Mouse (Mus musculus) CH12.LX (cell line): ENCODE data around the gene Uggt2. TPM values are rescaled to one million over a fixed set of nuclear protein-coding genes. Genes with fewer than 3 reads are reported as not detected.

Experiments used
- DNase-seq: peaks from one replicate; pipeline ENCODE4 v3.0.0-alpha.2; 2013; ENCODE audit errors: extremely low read depth
- H3K27ac ChIP-seq: 2 replicates; pipeline ENCODE4 v1.5.1; 2012; ENCODE audit warnings: low read depth, mild to moderate bottlenecking, control low read depth, moderate library complexity; ENCODE audit not compliant: insufficient read depth
- H3K27me3 ChIP-seq: replicated peaks from 2 replicates; pipeline ENCODE3; 2012; ENCODE audit warnings: inconsistent platforms
- H3K36me3 ChIP-seq, 2 experiments: replicated peaks in 1 of 2; 2 replicates each; pipeline versions ENCODE3 to v1.6.1; 2012; ENCODE audit warnings: inconsistent platforms in 1 of 2, low read length in 1 of 2, mild to moderate bottlenecking in 1 of 2, mixed read lengths in 1 of 2, moderate library complexity in 1 of 2; ENCODE audit not compliant: control insufficient read depth in 1 of 2, insufficient read depth in 1 of 2
- H3K4me1 ChIP-seq, 2 experiments: 2 replicates each; pipeline ENCODE4 v1.6.1; 2012; ENCODE audit warnings: inconsistent platforms in 1 of 2, moderate library complexity in 1 of 2; ENCODE audit not compliant: insufficient read depth in 2 of 2, control insufficient read depth in 1 of 2
- H3K4me2 ChIP-seq: 2 replicates; pipeline ENCODE4 v1.6.1; 2012; ENCODE audit warnings: low read depth, mild to moderate bottlenecking, control low read depth; ENCODE audit not compliant: poor library complexity, insufficient read depth, severe bottlenecking
- H3K4me3 ChIP-seq, 3 experiments: fragments of 150-350 bp in 1 of 3; sonication (generic) in 1 of 3; replicated peaks in 1 of 3; 2 replicates each; pipeline versions ENCODE3 to v1.5.1; 2011 to 2012; ENCODE audit warnings: low read depth in 2 of 3, low read length in 2 of 3, mild to moderate bottlenecking in 2 of 3, moderate library complexity in 2 of 3, control low read depth in 1 of 3, improper control_type of control experiment in 1 of 3, inconsistent platforms in 1 of 3, mixed read lengths in 1 of 3; ENCODE audit not compliant: poor library complexity in 1 of 3
- H3K79me2 ChIP-seq: replicated peaks from 2 replicates; pipeline ENCODE4 v1.6.1; 2012; ENCODE audit warnings: mild to moderate bottlenecking, moderate library complexity; ENCODE audit not compliant: control insufficient read depth, poor library complexity, insufficient read depth, severe bottlenecking; ENCODE audit errors: extremely low read depth
- H3K9ac ChIP-seq: 2 replicates; pipeline ENCODE4 v1.6.1; 2012; ENCODE audit warnings: low read depth, mild to moderate bottlenecking, control low read depth, moderate library complexity; ENCODE audit not compliant: insufficient read depth
- H3K9me3 ChIP-seq: replicated peaks from 2 replicates; pipeline ENCODE3; 2012; ENCODE audit warnings: low read length, inconsistent platforms, mixed read lengths
- BHLHE40 ChIP-seq: IDR thresholded peaks from 2 replicates; pipeline ENCODE4 v1.6.1; 2011; ENCODE audit warnings: mild to moderate bottlenecking, low read depth, low read length, improper control_type of control experiment
- CHD1 ChIP-seq: IDR thresholded peaks from 2 replicates; pipeline ENCODE4 v1.6.1; 2012; ENCODE audit warnings: low read depth, low read length, improper control_type of control experiment, inconsistent platforms
- CHD2 ChIP-seq: IDR thresholded peaks from 2 replicates; pipeline ENCODE4 v1.6.1; 2011; ENCODE audit warnings: low read length, improper control_type of control experiment
- CTCF ChIP-seq, 2 experiments: IDR thresholded peaks in 1 of 2; conservative IDR thresholded peaks in 1 of 2; 2 replicates each; pipeline ENCODE4 v1.5.1; 2011 to 2012; ENCODE audit warnings: low read depth in 2 of 2, low read length in 2 of 2, improper control_type of control experiment in 1 of 2, inconsistent platforms in 1 of 2, mild to moderate bottlenecking in 1 of 2, moderate library complexity in 1 of 2
- E2F4 ChIP-seq: IDR thresholded peaks from 2 replicates; pipeline ENCODE4 v1.6.1; 2011; ENCODE audit warnings: low read depth, low read length, improper control_type of control experiment; ENCODE audit not compliant: insufficient replicate concordance
- ELF1 ChIP-seq: IDR thresholded peaks from 2 replicates; pipeline ENCODE4 v1.6.1; 2014; ENCODE audit warnings: low read depth, mild to moderate bottlenecking, inconsistent platforms, low read length, improper control_type of control experiment
- EP300 ChIP-seq: IDR thresholded peaks from 2 replicates; pipeline ENCODE4 v1.6.1; 2011; ENCODE audit warnings: low read length, improper control_type of control experiment
- ETS1 ChIP-seq: conservative IDR thresholded peaks from 2 replicates; pipeline ENCODE4 v1.6.1; 2012; ENCODE audit warnings: low read depth, mild to moderate bottlenecking, inconsistent platforms, low read length, improper control_type of control experiment, moderate library complexity
- GABPA ChIP-seq: IDR thresholded peaks from 2 replicates; pipeline ENCODE4 v1.6.1; 2012; ENCODE audit warnings: low read depth, low read length, improper control_type of control experiment, inconsistent platforms; ENCODE audit not compliant: insufficient replicate concordance
- HCFC1 ChIP-seq: IDR thresholded peaks from 2 replicates; pipeline ENCODE4 v1.6.1; 2012; ENCODE audit warnings: low read depth, mild to moderate bottlenecking, inconsistent platforms, low read length, improper control_type of control experiment
- IRF4 ChIP-seq: IDR thresholded peaks from 2 replicates; pipeline ENCODE4 v1.6.1; 2014; ENCODE audit warnings: low read depth, mild to moderate bottlenecking, inconsistent platforms, low read length, improper control_type of control experiment
- JUN ChIP-seq: IDR thresholded peaks from 2 replicates; pipeline ENCODE4 v1.6.1; 2011; ENCODE audit warnings: low read depth, mild to moderate bottlenecking, low read length, improper control_type of control experiment, moderate library complexity; ENCODE audit not compliant: insufficient read depth
- JUND ChIP-seq: conservative IDR thresholded peaks from 2 replicates; pipeline ENCODE4 v1.6.1; 2011; ENCODE audit warnings: low read depth, low read length, improper control_type of control experiment
- KAT2A ChIP-seq: IDR thresholded peaks from 2 replicates; pipeline ENCODE4 v1.6.1; 2012; ENCODE audit warnings: low read length, improper control_type of control experiment, inconsistent platforms; ENCODE audit not compliant: insufficient replicate concordance
- MAFK ChIP-seq: IDR thresholded peaks from 2 replicates; pipeline ENCODE4 v1.6.1; 2011; ENCODE audit warnings: low read length, improper control_type of control experiment; ENCODE audit not compliant: insufficient replicate concordance
- MAX ChIP-seq: IDR thresholded peaks from 2 replicates; pipeline ENCODE4 v1.6.1; 2011; ENCODE audit warnings: low read length, improper control_type of control experiment
- MAZ ChIP-seq: IDR thresholded peaks from 2 replicates; pipeline ENCODE4 v1.6.1; 2012; ENCODE audit warnings: low read depth, mild to moderate bottlenecking, inconsistent platforms, low read length, improper control_type of control experiment, moderate library complexity
- MEF2A ChIP-seq: IDR thresholded peaks from 2 replicates; pipeline ENCODE4 v1.6.1; 2014; ENCODE audit warnings: low read depth, mild to moderate bottlenecking, inconsistent platforms, low read length, improper control_type of control experiment, borderline replicate concordance
- MXI1 ChIP-seq: IDR thresholded peaks from 2 replicates; pipeline ENCODE4 v1.6.1; 2011; ENCODE audit warnings: mild to moderate bottlenecking, low read depth, low read length, improper control_type of control experiment
- MYC ChIP-seq: IDR thresholded peaks from 2 replicates; pipeline ENCODE4 v1.6.1; 2011; ENCODE audit warnings: low read depth, mild to moderate bottlenecking, improper control_type of control experiment, low read length
- NELFE ChIP-seq: IDR thresholded peaks from 2 replicates; pipeline ENCODE4 v1.6.1; 2011; ENCODE audit warnings: low read depth, low read length, improper control_type of control experiment
- NRF1 ChIP-seq: IDR thresholded peaks from 2 replicates; pipeline ENCODE4 v1.6.1; 2014; ENCODE audit warnings: low read depth, mild to moderate bottlenecking, inconsistent platforms, low read length, improper control_type of control experiment, moderate library complexity
- PAX5 ChIP-seq: IDR thresholded peaks from 2 replicates; pipeline ENCODE4 v1.6.1; 2012; ENCODE audit warnings: low read length, inconsistent platforms, mixed read lengths
- POLR2A ChIP-seq: IDR thresholded peaks from 2 replicates; pipeline ENCODE4 v1.6.1; 2011; ENCODE audit warnings: low read depth, mild to moderate bottlenecking, improper control_type of control experiment, low read length
- POLR2AphosphoS2 ChIP-seq: IDR thresholded peaks from 2 replicates; pipeline ENCODE4 v1.6.1; 2011; ENCODE audit warnings: low read depth, low read length, improper control_type of control experiment
- RAD21 ChIP-seq: IDR thresholded peaks from 2 replicates; pipeline ENCODE4 v1.6.1; 2011; ENCODE audit warnings: low read depth, mild to moderate bottlenecking, low read length, improper control_type of control experiment, moderate library complexity
- RCOR1 ChIP-seq: conservative IDR thresholded peaks from 2 replicates; pipeline ENCODE4 v1.6.1; 2012; ENCODE audit warnings: low read depth, mild to moderate bottlenecking, inconsistent platforms, low read length, improper control_type of control experiment
- SIN3A ChIP-seq: IDR thresholded peaks from 2 replicates; pipeline ENCODE4 v1.6.1; 2012; ENCODE audit warnings: low read length, improper control_type of control experiment, inconsistent platforms
- SMC3 ChIP-seq: IDR thresholded peaks from 2 replicates; pipeline ENCODE4 v1.6.1; 2011; ENCODE audit warnings: low read depth, low read length, improper control_type of control experiment
- TBP ChIP-seq: conservative IDR thresholded peaks from 2 replicates; pipeline ENCODE4 v1.6.1; 2011; ENCODE audit warnings: low read depth, low read length, improper control_type of control experiment
- TCF12 ChIP-seq: IDR thresholded peaks from 2 replicates; pipeline ENCODE4 v1.6.1; 2014; ENCODE audit warnings: low read depth, mild to moderate bottlenecking, inconsistent platforms, low read length, improper control_type of control experiment
- UBTF ChIP-seq: IDR thresholded peaks from 2 replicates; pipeline ENCODE4 v1.6.1; 2012; ENCODE audit warnings: low read depth, mild to moderate bottlenecking, inconsistent platforms, low read length, improper control_type of control experiment, moderate library complexity
- USF1 ChIP-seq: IDR thresholded peaks from 2 replicates; pipeline ENCODE4 v1.6.1; 2014; ENCODE audit warnings: low read depth, mild to moderate bottlenecking, inconsistent platforms, low read length, improper control_type of control experiment
- USF2 ChIP-seq: conservative IDR thresholded peaks from 2 replicates; pipeline ENCODE4 v1.6.1; 2011; ENCODE audit warnings: low read depth, low read length, improper control_type of control experiment
- ZC3H11A ChIP-seq: IDR thresholded peaks from 2 replicates; pipeline ENCODE4 v1.6.1; 2012; ENCODE audit warnings: low read depth, mild to moderate bottlenecking, inconsistent platforms, low read length, improper control_type of control experiment
- ZKSCAN1 ChIP-seq: IDR thresholded peaks from 2 replicates; pipeline ENCODE4 v1.6.1; 2012; ENCODE audit warnings: low read depth, inconsistent platforms, low read length, improper control_type of control experiment, borderline replicate concordance
- ZMIZ1 ChIP-seq: IDR thresholded peaks from 2 replicates; pipeline ENCODE4 v1.6.1; 2012; ENCODE audit warnings: low read depth, mild to moderate bottlenecking, inconsistent platforms, low read length, improper control_type of control experiment
- ZNF384 ChIP-seq: IDR thresholded peaks from 2 replicates; pipeline ENCODE4 v1.6.1; 2012; ENCODE audit warnings: low read depth, low read length, improper control_type of control experiment, inconsistent platforms
- dilution Hi-C: fragments of 300-500 bp; cut with MboI; formaldehyde crosslinking; loops from 2 replicates; pipeline ENCODE4 v1.14.3; 2020; ENCODE audit warnings: low sequenced_read_pairs; ENCODE audit not compliant: extremely low pct_unique_long_range_greater_than_20kb, extremely low pct_ligation_motif_present
- in situ Hi-C: fragments of 300-500 bp; cut with MboI; formaldehyde crosslinking; loops from 3 replicates; pipeline ENCODE4 v1.14.3; 2019; ENCODE audit warnings: low sequenced_read_pairs, low pct_ligation_motif_present, low pct_unique_long_range_greater_than_20kb, mixed read lengths
- polyA plus RNA-seq: library from polyadenylated mRNA; unstranded; fragments of >175 nt; gene quantifications from 2 replicates; pipeline ENCODE4 v1.2.1, GENCODE M21; 2012; ENCODE audit warnings: low read depth; ENCODE audit not compliant: insufficient read length
- total RNA-seq, 2 experiments: library from RNA; depleted of rRNA; stranded (reverse); fragments of 300-350 nt in 1 of 2; fragments of >200 nt in 1 of 2; gene quantifications; 2 replicates each; pipeline ENCODE4 v1.2.3; 2012 to 2014

Gene Uggt2
- total and polyA plus RNA-seq, 3 experiments = 0.42 to 1.2 (median 1.0) TPM

DNA sequence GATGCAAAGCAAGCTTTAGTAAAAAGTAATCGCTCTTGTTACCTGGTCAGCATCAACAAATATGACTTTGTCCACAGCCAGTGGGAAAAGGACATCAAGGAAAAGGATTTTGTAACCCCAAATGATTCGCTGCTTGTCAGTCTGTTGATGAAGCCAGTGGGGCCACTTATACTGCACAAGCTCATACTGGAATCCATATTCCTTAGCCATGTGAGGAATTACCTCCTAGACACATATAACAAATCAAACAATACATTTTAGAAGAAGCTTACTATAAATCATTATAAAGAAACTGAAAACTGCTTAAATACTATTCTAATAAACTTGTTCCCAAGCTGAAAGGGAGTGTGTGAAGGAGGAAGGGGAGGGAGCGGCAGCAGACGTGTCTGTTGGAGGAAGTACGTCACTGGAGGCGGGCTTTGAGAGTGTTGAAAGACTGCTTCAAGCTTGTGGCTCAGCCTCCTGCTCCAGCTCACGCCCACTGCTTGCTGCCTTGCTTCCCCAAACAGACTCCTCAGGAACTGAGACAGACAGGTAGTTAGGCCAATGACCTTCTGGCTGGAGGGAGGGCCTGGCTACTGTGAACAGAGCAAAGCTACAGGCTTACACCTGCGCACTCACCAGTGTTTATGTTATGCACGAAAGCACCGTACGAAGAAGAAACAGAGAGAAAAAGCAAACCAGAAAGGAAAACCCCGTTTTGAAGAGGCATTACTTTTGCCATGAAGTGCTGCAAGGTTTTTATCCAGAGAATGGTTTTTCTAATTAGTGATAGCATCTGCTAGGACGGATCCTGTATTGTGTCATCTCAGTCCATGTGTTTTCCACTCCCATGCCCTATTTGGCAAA, 91.9 kb downstream of the Uggt2 start:
- peak overlapping the region; percentile 45; the same call in 1 of the 2 replicates for H3K27ac ChIP-seq
- in situ Hi-C loops = no loop called here

DNA sequence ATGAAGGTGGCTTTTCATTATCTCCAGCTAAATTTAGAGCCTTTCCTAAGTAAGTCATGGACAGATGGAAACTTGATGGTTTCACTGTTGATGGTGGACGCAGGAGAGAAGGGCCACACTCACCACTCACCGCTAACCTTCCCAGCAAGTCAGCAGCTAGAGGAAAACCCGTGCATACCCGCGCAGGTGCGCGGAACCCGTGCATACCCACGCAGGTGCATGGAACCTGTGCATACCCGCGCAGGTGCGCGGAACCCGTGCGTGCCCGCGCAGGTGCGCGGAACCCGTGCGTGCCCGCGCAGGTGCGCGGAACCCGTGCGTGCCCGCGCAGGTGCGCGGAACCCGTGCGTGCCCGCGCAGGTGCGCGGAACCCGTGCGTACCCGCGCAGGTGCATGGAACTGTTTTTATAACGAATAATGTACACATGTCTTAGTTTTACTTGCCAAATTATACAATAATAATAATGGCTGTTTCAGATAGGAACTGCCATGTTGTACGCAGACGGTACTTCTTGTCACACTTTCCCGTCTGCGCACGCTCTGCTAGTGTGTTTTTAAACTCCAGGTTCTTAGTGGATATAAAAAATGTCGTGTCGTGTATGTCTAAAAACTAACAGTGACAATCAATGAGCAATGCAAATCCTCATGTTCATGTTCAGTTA, 92.7 kb downstream of the Uggt2 start:
- no peaks in the 10 kb centered on the region for H3K79me2 ChIP-seq
- in situ Hi-C loops (no loop called here), dilution Hi-C loops (no loop called here)
- H3K36me3 ChIP-seq = no peaks in the 10 kb centered on the region
- peak overlapping the region; percentile 61 to 87 (median 66) for H3K4me3 ChIP-seq
- no peak for DNase-seq
- H3K9ac ChIP-seq = peak overlapping the region; percentile 77; the same call in 1 of the 2 replicates
- H3K27ac ChIP-seq = no peak overlapping the region
- no peaks in the 10 kb centered on the region for H3K27me3 ChIP-seq
- H3K9me3 ChIP-seq = no peaks in the 10 kb centered on the region
- H3K4me2 ChIP-seq = peak overlapping the region; percentile 92
- H3K4me1 ChIP-seq = peaks cover 0 to 6% of the 10 kb centered on the region in 2 experiments; a peak in 2 of 4 replicates
- TF ChIP-seq MAX (no peak), CHD2 (no peak), HCFC1 (no peak), BHLHE40 (peak; percentile 81), MEF2A (no peak), EP300 (no peak), UBTF (no peak), USF1 (no peak), SIN3A (no peak), NRF1 (peak; percentile 52), ZMIZ1 (no peak), KAT2A (no peak), TCF12 (0 out of 2 replicates have a peak, but pooled peaks have one; percentile 4), E2F4 (no peak)

More for the DNA sequence above, 91.9 kb downstream of the Uggt2 start:
- H3K9ac ChIP-seq = peak overlapping the region; percentile 77
- no peaks in the 10 kb centered on the region for H3K9me3 ChIP-seq
- dilution Hi-C loops = no loop called here
- no peaks in the 10 kb centered on the region for H3K36me3 ChIP-seq
- DNase-seq = peak; percentile 100
- TF ChIP-seq MYC = peak; percentile 24; the same call in 1 of the 2 replicates
- TF ChIP-seq USF1 = no peak
- TF ChIP-seq CHD2 = no peak
- peak; percentile 69 for TF ChIP-seq NELFE
- TF ChIP-seq ETS1 = no peak; the same call in 1 of the 2 replicates
- TF ChIP-seq MAZ = peak; percentile 38; the same call in 1 of the 2 replicates
- no peak for TF ChIP-seq CTCF (conservative IDR thresholded peaks at IDR 0.05 in 1 of 2, IDR thresholded peaks at IDR 0.05 in 1 of 2; ENCODE audit: low read depth in 2 of 2, low read length in 2 of 2)
- TF ChIP-seq UBTF = no peak
- TF ChIP-seq MEF2A = no peak
- 0 out of 2 replicates have a peak, but pooled peaks have one; percentile 34 for TF ChIP-seq EP300
- TF ChIP-seq JUN = no peak; the same call in 1 of the 2 replicates
- peak; percentile 79 for TF ChIP-seq MAX
- TF ChIP-seq RCOR1 = no peak
- no peak for TF ChIP-seq RAD21
- peak; percentile 89; the same call in 1 of the 2 replicates for TF ChIP-seq SIN3A
- no peak for TF ChIP-seq POLR2AphosphoS2
- TF ChIP-seq GABPA = no peak
- TF ChIP-seq HCFC1 = peak; percentile 67
- no peak for TF ChIP-seq JUND
- TF ChIP-seq ZC3H11A = no peak
- TF ChIP-seq ZNF384 = no peak
- peak; percentile 68 for TF ChIP-seq POLR2A
- TF ChIP-seq ZKSCAN1 = no peak
- no peak; the same call in none of the 2 replicates for TF ChIP-seq IRF4
- TF ChIP-seq MXI1 = peak; percentile 75
- TF ChIP-seq TCF12 = peak; percentile 46; the same call in 1 of the 2 replicates
- TF ChIP-seq PAX5 = no peak
- TF ChIP-seq ZMIZ1 = peak; percentile 67
- no peak for TF ChIP-seq KAT2A
- TF ChIP-seq MAFK = no peak
- TF ChIP-seq BHLHE40 = no peak
- TF ChIP-seq CHD1 = peak; percentile 60; the same call in 1 of the 2 replicates
- no peak for TF ChIP-seq SMC3
- peak; percentile 66 for TF ChIP-seq TBP
- peak; percentile 84 for TF ChIP-seq NRF1
- peak; percentile 77 for TF ChIP-seq ELF1
- TF ChIP-seq USF2 = no peak
- TF ChIP-seq E2F4 = no peak
- TF ChIP-seq, all 38 proteins: peak for 15
- Histone ChIP-seq H3K4me2 (peak overlapping the region; percentile 92), H3K4me1 (peaks cover 2 to 6% of the 10 kb centered on the region in 2 experiments; a peak in 2 of 4 replicates), H3K27me3 (peaks cover 1% of the 10 kb centered on the region), H3K79me2 (no peaks in the 10 kb centered on the region), H3K4me3 (peak overlapping the region; percentile 61 to 87 (median 66))
